Mouse (Mus musculus) brain, embryonic 14.5 days (tissue): ENCODE results near the gene Negr1. TPM values are rescaled to one million over a fixed set of nuclear protein-coding genes. Genes with fewer than 3 reads are reported as not detected.
A peak's percentile ranks its signal among the peaks of the same experiment; 100 is the strongest.

ENCODE experiments used
- DNase-seq: peaks from one replicate; pipeline ENCODE4 v3.0.0-alpha.2; 2011; ENCODE audit warnings: low read depth
- CTCF ChIP-seq: fragments of 200-500 bp; IDR thresholded peaks from 2 replicates; pipeline ENCODE4 v1.5.1; 2012; ENCODE audit warnings: inconsistent platforms, mild to moderate bottlenecking, moderate library complexity, borderline replicate concordance; ENCODE audit not compliant: insufficient read depth, insufficient read length; ENCODE audit errors: extremely low read depth
- POLR2A ChIP-seq: fragments of 200-500 bp; IDR thresholded peaks from 2 replicates; pipeline ENCODE4 v1.6.1; 2012; ENCODE audit warnings: mild to moderate bottlenecking, inconsistent platforms, borderline replicate concordance; ENCODE audit not compliant: poor library complexity, insufficient read depth, insufficient read length, severe bottlenecking; ENCODE audit errors: extremely low read depth
- polyA plus RNA-seq: library from polyadenylated mRNA; depleted of rRNA; stranded (reverse); fragments of >200 nt; gene quantifications from 2 replicates; pipeline ENCODE4 v1.2.3, GENCODE M21; 2012

Gene Negr1
- polyA plus RNA-seq, 1 experiment: 61.0 TPM

DNA sequence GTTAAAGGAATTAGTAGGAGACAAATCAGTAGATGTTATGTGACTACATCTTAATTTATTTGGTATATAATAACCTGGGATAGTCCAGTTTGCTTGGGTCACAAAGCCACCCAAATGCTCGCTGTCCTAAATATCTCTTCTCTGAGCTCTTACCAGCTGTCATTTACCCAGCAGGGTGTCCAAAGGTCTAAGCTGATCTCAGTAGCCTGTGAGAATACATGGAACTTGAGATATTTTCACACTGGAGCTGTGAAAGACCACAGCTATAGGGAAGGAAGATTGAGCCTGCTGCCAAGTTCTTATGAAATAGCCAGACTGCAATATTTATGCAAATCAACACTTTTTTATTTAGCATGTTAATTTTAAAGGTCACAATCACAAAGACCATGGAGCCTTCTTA is 141.6 kb downstream of the Negr1 start:
- DNase-seq: no peak
- TF ChIP-seq POLR2A: no peak

DNA sequence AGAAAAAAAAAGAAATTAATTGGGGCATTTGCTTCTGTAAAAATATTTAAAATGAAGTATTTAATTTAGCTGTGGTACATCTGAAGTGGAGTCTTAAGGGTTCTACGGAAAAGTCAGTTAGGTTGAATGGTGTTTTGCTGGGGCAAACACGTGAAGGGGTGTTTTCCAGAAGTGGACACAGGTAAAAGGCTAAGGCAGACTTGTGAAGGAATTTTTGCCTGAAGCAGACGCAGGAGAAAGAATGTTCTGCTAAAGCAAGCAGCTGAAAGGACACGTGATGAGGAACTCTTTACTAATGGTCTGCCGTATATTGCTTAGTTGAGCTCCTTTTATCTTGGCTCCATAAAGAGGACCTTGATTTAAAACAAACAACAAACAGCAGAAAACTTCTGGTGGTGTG is 148.6 kb downstream of the Negr1 start:
- DNase-seq: no peak
- no peak for TF ChIP-seq POLR2A
- TF ChIP-seq CTCF: no peak

- TF ChIP-seq CTCF (no peak), POLR2A (no peak)
- no peak for DNase-seq
Measured at GRCm38 (mm10) chr3:156710693-156711092, 149.1 kb downstream of the Negr1 start.

- TF ChIP-seq POLR2A (no peak), CTCF (no peak)
- no peak for DNase-seq
Measured at GRCm38 (mm10) chr3:156736335-156736734, 174.7 kb downstream of the Negr1 start.

GRCm38 (mm10) chr3:156739529-156739928 is 177.9 kb downstream of the Negr1 start:
- no peak for DNase-seq
- TF ChIP-seq CTCF (no peak), POLR2A (no peak)

DNA sequence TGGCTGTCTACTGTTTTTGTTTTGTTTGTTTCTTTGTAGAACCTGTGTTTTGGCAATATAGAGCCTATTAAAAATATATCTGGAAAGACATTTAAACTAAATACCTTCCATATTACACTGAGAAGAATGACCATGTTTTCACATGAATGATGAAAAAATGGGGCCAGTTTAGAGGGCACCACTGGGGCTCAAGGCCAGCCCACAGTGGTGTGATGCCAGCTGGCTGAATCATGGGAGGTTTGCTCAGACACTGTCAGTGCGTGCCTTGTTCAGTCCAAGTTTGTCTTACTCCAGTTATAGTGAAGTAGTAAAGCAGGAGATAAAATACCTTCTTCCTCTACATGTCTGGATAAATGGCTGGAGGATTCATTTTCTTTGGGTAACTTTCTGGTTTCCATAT is 181.7 kb downstream of the Negr1 start:
- no peak for DNase-seq
- TF ChIP-seq POLR2A (no peak), CTCF (no peak)

DNA sequence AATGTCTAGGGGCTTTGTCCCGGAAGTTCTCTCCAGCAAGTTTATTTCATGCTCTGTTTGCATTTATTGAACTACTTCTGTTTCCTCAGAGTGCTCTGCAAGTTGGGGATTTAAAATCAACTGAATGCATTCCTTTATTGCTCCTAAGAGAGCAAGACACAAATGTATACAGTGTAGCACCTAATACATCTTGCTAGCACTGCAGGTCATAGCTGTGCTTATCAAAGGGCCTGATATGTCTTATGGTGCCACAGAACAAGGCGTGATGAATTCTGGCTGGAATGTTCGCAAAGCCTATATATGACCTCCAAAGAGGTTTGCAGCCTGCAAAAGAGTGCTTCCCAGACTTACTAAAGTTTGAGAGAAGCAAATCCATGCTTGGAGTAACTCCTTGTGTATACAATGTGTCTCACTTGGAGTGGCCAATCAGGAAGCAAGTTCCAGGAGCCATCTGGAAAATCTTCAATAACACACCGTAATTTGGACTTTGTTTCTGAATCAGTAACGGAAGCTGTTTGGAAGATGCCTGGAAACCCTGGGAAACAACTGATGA is 183.7 kb downstream of the Negr1 start:
- no peak for DNase-seq
- TF ChIP-seq POLR2A: no peak
- TF ChIP-seq CTCF: no peak

GRCm38 (mm10) chr3:156747456-156747855 is 185.9 kb downstream of the Negr1 start:
- DNase-seq: no peak
- TF ChIP-seq POLR2A: no peak
- TF ChIP-seq CTCF: no peak

DNA sequence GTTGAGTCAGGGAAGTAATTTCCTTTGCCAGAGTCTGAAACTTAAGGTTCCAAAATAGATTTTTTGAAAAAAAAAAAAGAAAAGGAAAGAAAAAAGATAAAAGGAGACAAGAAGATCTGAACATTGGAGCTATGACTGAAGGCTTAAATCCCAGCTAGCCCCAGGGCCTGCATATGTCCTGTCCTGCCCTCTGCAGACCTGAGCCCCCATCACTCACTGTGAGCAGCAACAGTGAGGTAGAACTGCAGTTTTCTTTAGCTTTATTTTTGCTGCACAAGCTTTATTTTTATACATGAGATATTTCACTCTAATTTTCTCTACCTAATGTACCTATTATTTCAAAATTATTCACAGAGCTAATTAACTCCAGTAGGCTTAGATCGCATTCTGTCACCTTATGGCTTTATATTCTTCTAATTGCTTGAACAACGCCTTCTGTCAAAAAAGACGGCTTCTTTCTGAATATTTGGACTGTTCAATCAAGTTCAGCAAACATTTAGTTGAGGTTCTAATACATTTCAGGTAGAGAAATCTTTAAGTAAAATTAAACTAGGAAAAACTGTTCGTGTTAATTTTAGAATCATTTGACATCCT is 192.3 kb downstream of the Negr1 start:
- no peak for TF ChIP-seq CTCF
- DNase-seq: peak; percentile 73

DNA sequence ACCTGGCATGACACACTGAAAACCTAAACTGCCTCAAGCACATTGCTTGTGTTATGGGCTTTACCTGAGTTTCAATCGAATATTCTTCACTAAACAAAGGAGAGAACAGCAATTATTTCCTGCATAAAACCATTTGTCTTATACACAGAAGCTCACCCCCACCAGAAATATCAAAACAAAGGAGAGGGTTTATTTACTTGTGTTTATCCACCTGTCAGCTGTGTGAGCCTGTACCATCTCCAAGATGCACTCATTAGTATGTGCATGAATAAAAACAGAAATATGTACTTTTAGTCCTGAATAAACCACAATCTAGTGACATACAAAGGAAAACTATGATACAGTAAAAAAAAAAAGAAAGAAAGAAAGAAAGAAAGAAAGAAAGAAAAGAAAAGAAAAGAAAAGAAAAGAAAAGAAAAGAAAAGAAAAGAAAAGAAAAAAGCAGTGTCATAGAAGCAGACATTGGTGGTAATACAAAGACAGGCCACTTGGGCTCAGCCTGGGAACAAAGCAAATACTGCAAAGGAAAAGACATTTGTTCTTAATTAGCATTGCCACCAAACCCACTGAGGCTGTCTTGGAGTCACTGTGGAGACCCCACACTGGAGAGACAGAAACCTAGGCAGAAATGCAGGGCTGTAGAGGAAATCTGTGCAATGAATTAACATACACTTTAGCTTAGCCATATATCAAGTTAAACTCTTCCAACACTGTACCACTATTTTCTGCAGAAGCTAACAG is 193.4 kb downstream of the Negr1 start:
- TF ChIP-seq CTCF (peak; percentile 18; the same call in 1 of the 2 replicates), POLR2A (no peak)
- peak; percentile 70 for DNase-seq

DNA sequence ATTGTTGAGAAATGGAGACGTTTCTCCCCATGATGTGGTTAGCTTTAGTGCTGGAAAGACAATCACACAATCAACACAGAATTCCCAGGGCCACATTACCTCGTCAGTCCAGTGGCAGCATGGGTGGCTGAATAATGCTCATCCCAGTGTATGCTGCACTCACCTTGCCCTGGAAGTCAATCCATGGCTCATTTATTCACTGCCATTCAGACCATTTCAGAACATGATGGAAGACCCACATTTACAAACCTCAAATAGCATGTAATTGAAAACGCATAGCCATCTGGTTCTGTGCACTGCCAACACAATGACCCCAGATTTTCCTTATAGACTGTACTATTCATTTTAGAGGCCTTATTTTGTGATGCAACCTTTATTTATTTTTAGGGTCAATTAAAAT is 203.4 kb downstream of the Negr1 start:
- peak; percentile 37 for DNase-seq
- TF ChIP-seq POLR2A (no peak), CTCF (no peak)
